Mouse (Mus musculus) embryonic fibroblast, embryonic 13.5 days (primary cell): ENCODE measurements at regions not wholly inside any gene's neighbourhood (a gene's known extent, or its start where the extent isn't known, plus 50 kb on each side); places are given as distances from the start of the nearest gene placed in this dataset.

Experiments used
- CTCF ChIP-seq: IDR thresholded peaks from 2 replicates; pipeline ENCODE4 v1.5.1; 2011; ENCODE audit warnings: mild to moderate bottlenecking, control low read depth, low read length, moderate library complexity, borderline replicate concordance; ENCODE audit not compliant: insufficient read depth
- POLR2A ChIP-seq: IDR thresholded peaks from 2 replicates; pipeline ENCODE4 v1.6.1; 2011; ENCODE audit warnings: low read depth, mild to moderate bottlenecking, control low read depth, low read length, moderate library complexity

- TF ChIP-seq CTCF (no peak), POLR2A (no peak)
Measured at GRCm38 (mm10) chr13:70165511-70166225, 363.5 kb downstream of the Med10 start.
